Mouse (Mus musculus): ENCODE data around the gene Fgf2. TPM values are rescaled to one million over a fixed set of nuclear protein-coding genes. Genes with fewer than 3 reads are reported as not detected.
A peak's percentile ranks its signal among the peaks of the same experiment; 100 is the strongest.

Gene Fgf2
- total RNA-seq (2022): 10 to 100 TPM in 1 of 4 experiments, 1 to 10 TPM in 3; 5.9 to 11.5 (median 7.3) TPM

DNA sequence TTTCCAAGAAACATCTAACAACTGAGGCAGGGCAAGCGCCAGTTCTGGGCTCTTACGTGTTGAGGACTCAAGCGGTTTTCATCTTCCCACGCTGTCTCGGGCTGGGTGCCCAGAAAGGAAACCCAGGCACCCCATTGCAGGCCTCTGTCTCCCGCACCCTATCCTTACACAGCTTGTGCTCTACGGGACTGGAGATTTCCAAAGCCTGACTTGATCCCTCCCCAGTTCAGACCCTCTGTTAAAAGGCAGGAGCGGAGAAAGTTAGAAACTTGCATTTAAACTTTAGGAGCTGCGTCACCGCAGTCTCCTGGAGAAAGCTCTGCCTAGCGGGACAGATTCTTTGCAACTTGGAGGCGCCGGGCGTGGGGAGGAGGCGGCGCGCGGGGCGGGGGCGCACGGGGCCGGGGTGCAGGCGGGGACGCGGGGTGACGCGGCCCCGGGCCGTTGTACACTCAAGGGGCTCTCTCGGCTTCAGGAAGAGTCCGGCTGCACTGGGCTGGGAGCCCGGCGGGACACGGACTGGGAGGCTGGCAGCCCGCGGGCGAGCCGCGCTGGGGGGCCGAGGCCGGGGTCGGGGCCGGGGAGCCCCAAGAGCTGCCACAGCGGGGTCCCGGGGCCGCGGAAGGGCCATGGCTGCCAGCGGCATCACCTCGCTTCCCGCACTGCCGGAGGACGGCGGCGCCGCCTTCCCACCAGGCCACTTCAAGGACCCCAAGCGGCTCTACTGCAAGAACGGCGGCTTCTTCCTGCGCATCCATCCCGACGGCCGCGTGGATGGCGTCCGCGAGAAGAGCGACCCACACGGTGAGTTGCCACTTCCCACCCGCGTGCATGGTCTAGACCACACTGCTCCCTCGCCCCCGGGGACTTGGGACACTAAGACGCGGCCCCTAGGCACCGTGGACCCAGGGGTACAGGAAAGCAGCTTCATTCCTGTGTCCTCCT lies at the start of gene Fgf2:
Fgf2 (plus strand) TSS at position 126 of the 945 bp plus-strand sequence.
- peak; percentile 41 to 48 for DNase-seq (ENCODE audit: low spot score in 2 of 2)

GRCm38 (mm10) chr3:37299470-37299869 lies 48.7 kb upstream of the Fgf2 start:
- DNase-seq (ENCODE audit: low spot score in 2 of 2): no peak

- DNase-seq (ENCODE audit: low spot score in 2 of 2): no peak
Measured at GRCm38 (mm10) chr3:37302685-37303084, 45.5 kb upstream of the Fgf2 start.

DNA sequence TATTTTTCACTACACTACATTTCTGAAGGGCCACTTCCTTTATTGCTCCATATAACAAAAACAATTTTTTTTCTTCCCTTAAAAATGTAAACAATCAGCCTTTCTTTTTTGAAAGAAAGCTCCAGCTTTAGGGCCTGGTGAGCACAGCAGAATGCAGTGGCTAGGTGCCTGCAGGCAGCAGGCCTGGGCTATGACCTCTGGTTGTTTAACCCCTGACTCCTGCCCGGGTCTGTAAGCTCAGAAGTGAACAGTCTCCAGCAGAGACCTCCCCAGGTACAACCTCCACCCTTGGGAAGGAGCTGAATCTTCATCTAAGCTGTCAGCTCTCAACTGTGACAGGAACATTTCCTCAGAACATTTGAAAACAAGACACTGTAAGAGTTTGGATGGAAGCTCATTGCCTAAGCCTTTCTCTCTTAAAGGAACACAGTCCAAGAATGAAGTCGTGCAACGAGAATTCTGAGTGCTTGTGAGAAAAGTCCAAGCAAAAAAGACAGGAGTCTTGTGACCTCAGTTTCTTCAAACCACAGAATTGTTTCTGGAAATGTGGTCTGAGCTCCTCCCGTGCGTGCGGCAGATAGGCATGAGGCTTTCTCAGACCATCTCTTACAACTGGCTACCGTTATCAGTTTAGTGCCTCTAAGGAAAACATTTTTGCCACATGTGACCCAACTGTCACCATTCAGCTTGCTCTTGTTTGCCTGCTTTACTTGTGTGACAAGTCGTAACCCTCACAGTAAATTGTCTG lies 44.6 kb upstream of the Fgf2 start:
- no peak for DNase-seq (ENCODE audit: low spot score in 2 of 2)

DNA sequence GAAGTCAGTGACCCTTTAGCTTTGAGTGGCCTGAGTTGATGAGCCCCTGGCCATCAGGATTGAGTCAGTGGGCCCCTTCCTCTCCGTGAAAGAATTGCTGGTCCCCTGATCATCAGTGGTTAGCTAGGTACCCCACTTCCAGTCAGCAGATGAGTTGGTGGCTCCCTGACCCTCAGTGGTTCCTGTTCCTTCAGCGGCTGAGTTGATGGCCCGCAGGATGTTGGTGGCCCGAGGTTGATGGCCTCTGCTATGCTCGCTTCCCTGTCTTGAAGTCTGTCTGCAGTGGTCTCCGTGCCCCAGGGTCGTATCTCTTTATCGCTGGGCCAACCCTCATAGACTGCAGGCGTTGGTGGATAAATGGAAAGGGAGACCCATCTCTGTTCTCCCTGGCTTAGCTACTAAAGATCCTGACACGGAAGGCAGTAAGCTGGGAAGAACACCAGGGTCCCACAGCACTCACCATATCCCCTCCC lies 36.2 kb upstream of the Fgf2 start:
- DNase-seq (ENCODE audit: low spot score in 2 of 2): peak in 1 of 2 experiments; percentile 2

GRCm38 (mm10) chr3:37312370-37312941 lies 35.7 kb upstream of the Fgf2 start, which contains the start of the genes Bbs12 and Cetn4:
Gene Bbs12 (plus strand): TSS chr3:37312554.
Gene Cetn4 (minus strand): TSS chr3:37312708.
- DNase-seq (ENCODE audit: low spot score in 2 of 2): peak; percentile 87 to 90

DNA sequence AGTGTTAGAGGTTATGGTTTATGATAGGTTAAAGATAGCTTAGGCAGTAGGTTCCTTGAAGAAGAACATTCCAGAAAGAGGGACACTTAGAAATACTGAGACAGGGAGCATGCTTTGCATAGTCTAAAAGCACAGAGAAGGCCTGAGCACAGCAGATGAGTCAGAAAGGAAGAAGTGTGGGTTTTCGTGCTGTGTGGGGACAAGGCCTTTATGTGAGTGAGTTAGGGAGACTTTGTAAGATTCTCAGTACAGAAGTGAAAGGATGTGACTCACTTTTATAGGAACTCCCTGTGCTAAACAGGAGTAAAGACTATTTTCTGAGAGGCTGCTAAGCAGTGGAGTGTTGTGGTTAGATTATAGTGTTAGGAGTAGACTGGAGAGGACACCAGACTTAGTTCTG lies 34.8 kb upstream of the Fgf2 start:
- no peak for DNase-seq (ENCODE audit: low spot score in 2 of 2)

DNA sequence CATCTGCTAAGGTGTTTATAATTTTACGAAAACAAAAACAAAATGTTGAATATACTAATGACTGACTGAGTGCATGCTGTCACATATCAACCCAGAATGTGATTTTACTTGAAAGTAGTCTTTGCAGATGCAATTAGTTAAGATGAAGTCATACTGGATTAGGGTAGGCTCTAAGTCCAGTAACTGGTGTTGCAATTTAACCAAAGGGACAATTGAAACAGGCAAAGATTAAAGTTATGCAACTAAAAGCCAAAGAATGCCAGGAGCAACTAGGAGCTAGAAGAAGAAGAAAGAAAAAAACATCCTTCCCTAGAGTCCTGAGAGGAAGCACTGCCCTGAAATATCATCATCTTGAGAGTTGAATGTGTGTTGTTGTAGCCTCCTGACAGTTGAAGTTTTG lies 31.9 kb upstream of the Fgf2 start:
- no peak for DNase-seq (ENCODE audit: low spot score in 2 of 2)

DNA sequence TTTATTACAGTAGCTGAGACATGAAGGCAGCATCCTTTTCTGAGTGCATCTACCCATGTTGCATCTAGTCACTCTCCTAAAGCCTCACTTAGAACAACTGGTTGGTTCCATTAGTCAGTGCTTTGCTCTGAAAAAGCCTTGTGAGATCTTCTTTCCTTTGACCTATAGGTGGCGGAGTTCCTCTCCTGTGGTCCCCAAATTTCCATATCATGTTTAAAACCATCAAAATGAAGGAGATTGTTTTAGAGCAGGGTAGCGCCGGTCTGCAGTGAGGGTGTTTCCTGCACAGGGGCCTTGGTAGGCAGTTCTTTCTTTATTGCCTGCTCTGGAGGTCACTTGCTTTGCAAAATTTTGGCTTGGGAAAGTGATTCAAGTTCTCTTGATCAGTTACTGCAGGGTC lies 23.8 kb upstream of the Fgf2 start:
- DNase-seq (ENCODE audit: low spot score in 2 of 2): no peak

DNA sequence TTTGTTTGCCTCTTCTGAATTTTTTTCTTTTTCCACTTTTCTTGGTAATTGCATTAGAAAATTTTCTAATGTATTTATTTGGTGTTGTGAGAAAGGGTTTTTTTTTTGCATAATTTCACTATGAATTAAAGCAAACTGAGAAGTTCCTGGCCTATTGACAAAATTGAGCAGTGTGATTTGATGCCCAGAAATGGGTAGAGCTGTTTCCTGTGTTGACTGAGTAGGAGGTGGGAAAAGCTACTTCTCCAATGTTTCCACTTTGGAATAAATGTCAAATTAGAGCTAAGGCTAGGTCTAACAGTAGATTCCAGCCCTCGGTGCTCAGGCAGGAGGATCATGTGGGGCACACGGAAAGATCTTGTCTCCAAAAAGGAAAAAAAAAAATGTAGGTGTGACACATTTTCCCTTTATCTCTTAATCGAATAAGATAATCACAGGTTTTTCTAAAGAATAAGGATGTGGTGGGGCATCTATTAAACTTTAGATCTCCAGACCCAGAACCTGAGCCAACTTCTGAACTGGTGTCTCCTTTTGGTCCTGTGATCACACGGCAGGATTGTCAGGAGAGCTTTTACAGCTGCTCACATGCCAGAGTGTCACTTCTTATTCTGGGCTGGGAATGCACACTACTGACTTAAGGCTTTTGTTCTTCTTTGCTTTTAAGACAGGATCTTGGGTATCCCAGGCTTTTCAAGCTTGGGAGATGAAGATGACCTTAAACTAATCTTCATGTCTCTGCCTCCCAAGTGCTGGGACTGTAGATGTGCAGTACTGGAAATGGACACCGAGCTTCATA lies 22.6 kb upstream of the Fgf2 start:
- no peak for DNase-seq (ENCODE audit: low spot score in 2 of 2)

GRCm38 (mm10) chr3:37326627-37327026 lies 21.5 kb upstream of the Fgf2 start:
- no peak for DNase-seq (ENCODE audit: low spot score in 2 of 2)

GRCm38 (mm10) chr3:37328489-37328888 lies 19.7 kb upstream of the Fgf2 start:
- DNase-seq (ENCODE audit: low spot score in 2 of 2): no peak

DNA sequence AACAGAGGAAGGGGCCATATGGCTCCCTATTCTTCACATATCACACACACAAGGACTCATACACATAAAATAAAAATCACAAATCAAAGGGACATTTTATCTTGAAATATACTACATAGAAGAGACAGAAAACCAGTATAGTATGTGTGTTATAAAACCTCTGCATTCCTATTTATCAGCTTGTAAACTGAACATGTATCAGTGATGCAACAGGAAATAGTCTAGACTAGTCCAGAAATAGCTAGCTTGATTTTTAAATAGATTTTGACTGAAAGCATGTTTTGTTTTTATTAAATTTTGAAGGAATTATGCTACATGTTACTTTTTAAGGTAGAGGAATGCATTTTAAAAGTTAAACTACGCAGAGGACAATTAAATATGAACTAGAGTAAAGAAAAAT lies 18.2 kb upstream of the Fgf2 start:
- DNase-seq (ENCODE audit: low spot score in 2 of 2): no peak

GRCm38 (mm10) chr3:37331999-37332449 lies 16.1 kb upstream of the Fgf2 start:
- no peak for DNase-seq (ENCODE audit: low spot score in 2 of 2)

DNA sequence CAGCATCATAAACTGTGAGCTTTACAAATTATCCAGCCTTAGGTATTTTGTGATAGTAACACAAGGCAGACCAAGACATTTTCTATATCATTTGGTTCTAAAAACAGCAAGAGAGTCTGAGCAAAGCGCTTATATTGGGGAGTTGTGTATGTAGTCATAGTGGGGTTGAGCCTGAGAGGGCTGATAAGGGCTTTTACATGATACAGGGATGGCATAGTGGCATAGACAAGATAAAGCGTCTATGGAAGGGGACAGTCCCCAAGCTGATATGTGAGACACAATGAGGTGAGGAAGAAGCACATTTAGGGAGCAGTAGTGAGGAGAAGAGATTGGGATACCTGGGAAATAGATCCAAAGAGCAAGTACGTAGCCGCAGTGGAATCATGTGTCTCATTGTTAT lies 14.1 kb upstream of the Fgf2 start:
- DNase-seq (ENCODE audit: low spot score in 2 of 2): no peak

GRCm38 (mm10) chr3:37341110-37341509 lies 7.0 kb upstream of the Fgf2 start:
- DNase-seq (ENCODE audit: low spot score in 2 of 2): no peak

DNA sequence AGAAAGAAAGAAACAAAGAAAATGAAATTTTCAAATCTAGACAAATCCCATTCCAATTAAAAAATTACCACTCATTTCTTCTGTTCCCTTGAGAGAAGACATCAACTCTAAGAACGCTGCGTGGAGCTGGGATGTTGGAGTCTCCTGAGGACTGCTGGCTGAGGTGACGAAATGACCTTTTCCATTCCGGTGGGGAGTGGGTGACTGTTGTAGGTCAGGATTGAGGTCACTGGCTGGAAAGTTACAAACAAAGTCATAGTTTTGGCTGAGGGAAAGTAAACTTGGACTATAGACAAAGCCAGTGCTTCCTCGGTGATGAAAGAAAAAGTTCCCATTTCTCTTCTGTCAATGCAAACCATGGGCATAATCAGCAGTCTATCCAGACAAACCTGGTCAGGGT lies 5.3 kb upstream of the Fgf2 start:
- no peak for DNase-seq (ENCODE audit: low spot score in 2 of 2)

DNA sequence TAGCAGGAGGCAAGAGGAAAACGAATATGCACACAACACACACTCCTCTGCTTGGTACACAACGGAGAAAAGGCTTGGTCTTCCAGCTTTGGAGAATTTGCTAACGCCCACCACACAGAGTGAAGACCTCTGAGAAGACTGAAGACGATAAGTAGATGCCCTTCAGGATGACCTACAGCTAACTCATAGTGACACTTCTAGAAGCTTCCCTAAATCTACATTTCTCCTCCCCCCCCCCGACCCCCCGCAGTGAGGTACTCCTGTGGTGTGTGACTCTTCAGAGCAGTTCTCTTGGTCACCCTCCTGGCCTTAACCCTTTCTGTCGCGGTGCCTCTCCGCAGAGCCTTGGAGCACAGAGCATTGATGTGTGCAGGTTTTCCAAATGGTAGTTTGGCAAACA lies 475 bp upstream of the Fgf2 start:
- DNase-seq (ENCODE audit: low spot score in 2 of 2): no peak

GRCm38 (mm10) chr3:37349166-37349548 lies 1.0 kb downstream of the Fgf2 start:
- no peak for DNase-seq (ENCODE audit: low spot score in 2 of 2)

DNA sequence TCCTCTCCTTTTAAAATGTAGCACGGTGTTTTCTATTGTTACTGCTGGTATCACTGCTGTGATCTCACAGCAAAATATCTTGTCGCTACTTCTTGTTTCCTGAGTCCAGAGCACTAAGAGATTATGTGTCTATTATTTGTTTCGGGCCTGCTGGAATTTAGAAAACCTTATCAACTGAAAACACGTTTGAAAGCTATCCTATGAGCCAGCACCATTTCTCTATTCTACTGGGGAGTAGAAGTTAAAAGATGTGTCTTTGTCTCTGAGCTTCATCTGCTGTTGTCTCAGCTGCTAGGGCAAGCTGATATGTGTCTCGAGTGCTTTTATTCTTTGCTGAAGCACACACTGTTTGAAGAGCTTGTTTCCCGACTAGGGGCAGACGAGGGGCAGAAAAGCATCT lies 2.2 kb downstream of the Fgf2 start:
- DNase-seq (ENCODE audit: low spot score in 2 of 2): no peak

DNA sequence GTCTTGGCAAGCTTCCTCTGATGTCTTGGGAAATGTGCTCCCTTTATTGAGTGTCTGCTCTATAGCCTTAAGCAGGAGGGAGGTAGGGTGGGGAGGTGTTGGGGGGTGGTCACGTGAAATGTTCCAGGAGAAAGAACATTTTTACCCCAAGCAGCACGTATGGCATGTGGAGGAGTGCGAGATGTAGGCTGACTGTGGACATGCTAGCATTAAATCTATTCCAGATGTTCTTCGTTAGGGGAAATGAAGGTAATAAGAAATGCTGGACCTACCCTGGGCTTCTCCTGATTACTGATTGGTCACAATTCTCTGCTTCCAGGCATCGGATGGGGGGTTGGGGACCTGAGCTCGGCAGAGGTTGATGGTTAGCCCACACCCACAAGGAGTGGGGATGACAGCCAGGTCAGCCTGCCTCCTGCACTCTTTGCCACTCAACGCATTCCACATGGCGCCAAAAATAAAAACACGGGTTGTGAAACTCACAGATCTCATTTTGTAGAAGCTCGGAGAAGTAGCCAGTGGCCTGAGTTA lies 5.9 kb downstream of the Fgf2 start:
- DNase-seq (ENCODE audit: low spot score in 2 of 2): peak; percentile 41 to 69

All from gastrocnemius, adult 8-10 months (tissue).